Mouse (Mus musculus) heart, embryonic 10.5 days (tissue): ENCODE results near the gene Gnas. TPM values are rescaled to one million over a fixed set of nuclear protein-coding genes. Genes with fewer than 3 reads are reported as not detected.
"Not testable (repeated sequence)": the region's sequence is repeated elsewhere in the genome, so short reads cannot be mapped to it uniquely, and the experiment has no call there.

Experiments
- DNase-seq: peaks from one replicate; pipeline ENCODE4 v3.0.0-alpha.2; 2017; ENCODE audit warnings: low spot score
- H3K27ac ChIP-seq: fragments of 300-500 bp; sonication (generic); 2 replicates; pipeline ENCODE4 v1.5.1; 2016; ENCODE audit warnings: mild to moderate bottlenecking
- H3K27me3 ChIP-seq: fragments of 300-500 bp; sonication (generic); 2 replicates; pipeline ENCODE4 v1.6.1; 2016; ENCODE audit warnings: mild to moderate bottlenecking; ENCODE audit not compliant: poor library complexity, insufficient read depth, severe bottlenecking
- H3K36me3 ChIP-seq: fragments of 300-500 bp; sonication (generic); 2 replicates; pipeline ENCODE4 v1.6.1; 2016; ENCODE audit warnings: mild to moderate bottlenecking, moderate library complexity
- H3K4me1 ChIP-seq: fragments of 300-500 bp; sonication (generic); 2 replicates; pipeline ENCODE4 v1.6.1; 2016; ENCODE audit warnings: mild to moderate bottlenecking
- H3K4me3 ChIP-seq: fragments of 300-500 bp; sonication (generic); 2 replicates; pipeline ENCODE4 v1.5.1; 2016; ENCODE audit warnings: mild to moderate bottlenecking, moderate library complexity
- H3K9me3 ChIP-seq: fragments of 300-500 bp; sonication (generic); 2 replicates; pipeline ENCODE4 v1.6.1; 2016; ENCODE audit warnings: mild to moderate bottlenecking, moderate library complexity
- WGBS: fragments of 180-500 bp; shearing (Covaris S2); methylation state at CpG from one replicate; pipeline ENCODE4 v1.1.7; 2016; 5-methylcytosine and 5-hydroxymethylcytosine counted together
- polyA plus RNA-seq: library from polyadenylated mRNA; unstranded; fragments of >200 nt; fragmentation: Nextera tagmentation; extraction: Ambion mirVana; gene quantifications from 2 replicates; pipeline ENCODE4 v1.2.1, GENCODE M21; 2016

Gene Gnas
- polyA plus RNA-seq, 1 experiment from 2014 or later = 1,128 TPM

GRCm38 (mm10) chr2:174333239-174333890, 49.2 kb downstream of the Gnas start:
- H3K27ac ChIP-seq = 0 out of 2 replicates have a peak overlapping the region, but pooled peaks have one; percentile 6

DNA sequence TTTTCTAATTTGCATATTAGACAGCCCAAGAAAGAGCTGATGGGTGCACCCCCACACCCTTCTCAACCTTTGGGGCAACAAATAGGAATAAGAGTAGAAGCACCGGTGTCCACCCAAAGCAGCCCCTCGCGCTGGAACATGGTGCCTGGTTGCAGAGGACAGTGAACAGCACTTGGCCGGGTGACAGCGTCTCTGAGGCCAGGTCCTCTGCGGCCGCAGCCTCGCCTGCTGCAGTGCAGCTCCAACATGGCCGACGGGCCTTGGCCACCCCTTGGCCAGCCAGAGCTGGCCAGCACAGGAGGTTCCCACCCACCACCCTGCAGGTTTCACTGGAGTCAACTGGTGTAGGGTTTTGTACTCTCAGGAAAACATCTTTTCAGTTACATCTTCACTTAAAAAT, 50.3 kb downstream of the Gnas start:
- H3K27me3 ChIP-seq = no peaks in the 10 kb centered on the region
- H3K9me3 ChIP-seq = no peaks in the 10 kb centered on the region
- peak overlapping the region; percentile 34 for H3K4me3 ChIP-seq
- WGBS = 71% methylated on average over 10 of the region's 10 CpGs
- H3K27ac ChIP-seq = peak overlapping the region; percentile 60; the same call in 1 of the 2 replicates
- DNase-seq = no peak
- peaks cover 16% of the 10 kb centered on the region for H3K36me3 ChIP-seq
- H3K4me1 ChIP-seq = peaks cover 67% of the 10 kb centered on the region

More at GRCm38 (mm10) chr2:174333239-174333890, 49.2 kb downstream of the Gnas start:
- DNase-seq = no peak
- peaks cover 14% of the 10 kb centered on the region for H3K36me3 ChIP-seq
- peaks cover 68% of the 10 kb centered on the region for H3K4me1 ChIP-seq
- H3K27me3 ChIP-seq = no peaks in the 10 kb centered on the region
- H3K9me3 ChIP-seq = no peaks in the 10 kb centered on the region
- H3K4me3 ChIP-seq = peak overlapping the region; percentile 97
- 48% methylated on average over 7 of the region's 7 CpGs for WGBS

DNA sequence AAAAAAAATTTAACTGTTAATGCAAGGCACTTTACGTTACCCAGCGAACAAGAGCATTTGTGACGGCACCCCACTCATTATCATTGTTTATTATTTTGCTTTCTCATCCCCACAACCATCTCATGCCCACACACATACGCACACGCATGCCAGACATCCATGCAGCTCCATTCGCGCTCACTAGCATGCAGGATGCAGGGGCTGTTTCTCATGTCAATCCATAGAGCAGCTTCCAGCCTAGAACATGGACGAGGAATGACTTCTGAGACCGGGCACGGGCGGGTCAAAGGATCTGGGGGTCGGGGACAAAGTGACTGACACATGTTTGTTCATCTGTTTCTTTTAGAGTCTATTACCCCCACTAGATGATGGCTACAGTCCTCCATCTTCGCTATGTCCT, 53.2 kb downstream of the Gnas start:
- Histone ChIP-seq H3K9me3 (no peaks in the 10 kb centered on the region), H3K27me3 (no peaks in the 10 kb centered on the region), H3K36me3 (peaks cover 34% of the 10 kb centered on the region), H3K4me3 (no peak overlapping the region), H3K4me1 (peaks cover 92% of the 10 kb centered on the region), H3K27ac (0 out of 2 replicates have a peak overlapping the region, but pooled peaks have one; percentile 25)
- WGBS = 88% methylated on average over 13 of the region's 13 CpGs
- no peak for DNase-seq

DNA sequence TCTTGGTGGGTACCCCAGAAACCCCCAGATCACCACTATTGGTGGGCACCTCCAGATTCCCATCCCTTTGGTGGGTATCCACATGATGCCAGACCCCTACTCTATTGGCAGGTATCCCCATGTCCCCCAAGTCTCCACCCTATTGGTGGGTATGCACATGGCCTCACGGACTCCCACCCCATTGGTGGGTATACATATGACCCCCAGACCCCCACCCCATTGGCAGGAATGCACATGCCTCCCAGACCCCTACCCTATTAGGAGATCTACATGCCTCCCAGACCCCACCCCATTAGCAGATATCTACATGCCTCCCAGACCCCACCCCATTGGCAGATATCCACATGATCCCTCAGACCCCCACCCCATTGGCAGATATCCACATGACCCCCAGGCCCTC, 55.6 kb downstream of the Gnas start:
- H3K4me1 ChIP-seq = peaks cover 89% of the 10 kb centered on the region
- peaks cover 42% of the 10 kb centered on the region for H3K36me3 ChIP-seq
- 95% methylated on average over 1 of the region's 1 CpGs for WGBS
- no peak for DNase-seq
- H3K27ac ChIP-seq = no peak overlapping the region
- H3K27me3 ChIP-seq = no peaks in the 10 kb centered on the region
- no peaks in the 10 kb centered on the region for H3K9me3 ChIP-seq
- H3K4me3 ChIP-seq = no peak overlapping the region

DNA sequence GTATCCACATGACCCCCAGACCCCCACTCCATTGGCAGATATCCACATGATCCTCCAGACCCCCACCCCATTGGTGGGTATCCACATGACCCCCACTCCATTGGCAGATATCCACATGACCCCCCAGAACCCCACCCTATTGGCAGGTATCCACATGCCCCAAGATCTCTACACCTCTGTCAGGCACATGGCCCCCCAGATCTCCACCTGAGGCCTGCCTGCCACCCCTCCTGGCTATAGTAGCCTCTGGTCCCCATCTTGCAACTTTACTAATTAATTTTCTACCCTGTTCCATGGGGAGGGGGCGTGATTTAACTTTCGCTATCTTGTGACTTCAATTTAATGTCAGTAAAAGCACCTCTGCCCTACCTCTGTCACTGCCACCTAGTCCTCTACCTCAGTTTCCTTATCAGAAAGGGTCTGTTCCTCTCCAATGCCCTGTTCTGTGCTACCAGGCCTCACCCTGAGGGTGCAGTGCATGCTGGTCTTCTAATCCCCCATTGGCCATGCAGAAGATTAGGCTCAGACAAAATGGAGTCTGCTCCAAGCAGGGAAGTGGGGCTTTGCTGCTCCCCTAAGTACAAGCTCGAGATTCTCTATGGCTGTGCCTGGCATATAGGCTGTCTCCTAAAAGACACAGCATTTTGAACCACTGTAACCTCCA, 56.2 kb downstream of the Gnas start:
- Histone ChIP-seq H3K27ac (no peak overlapping the region), H3K27me3 (no peaks in the 10 kb centered on the region), H3K4me1 (peaks cover 86% of the 10 kb centered on the region), H3K36me3 (peaks cover 48% of the 10 kb centered on the region), H3K9me3 (no peaks in the 10 kb centered on the region), H3K4me3 (no peak overlapping the region)
- 96% methylated on average over 3 of the region's 3 CpGs for WGBS
- DNase-seq = no peak

DNA sequence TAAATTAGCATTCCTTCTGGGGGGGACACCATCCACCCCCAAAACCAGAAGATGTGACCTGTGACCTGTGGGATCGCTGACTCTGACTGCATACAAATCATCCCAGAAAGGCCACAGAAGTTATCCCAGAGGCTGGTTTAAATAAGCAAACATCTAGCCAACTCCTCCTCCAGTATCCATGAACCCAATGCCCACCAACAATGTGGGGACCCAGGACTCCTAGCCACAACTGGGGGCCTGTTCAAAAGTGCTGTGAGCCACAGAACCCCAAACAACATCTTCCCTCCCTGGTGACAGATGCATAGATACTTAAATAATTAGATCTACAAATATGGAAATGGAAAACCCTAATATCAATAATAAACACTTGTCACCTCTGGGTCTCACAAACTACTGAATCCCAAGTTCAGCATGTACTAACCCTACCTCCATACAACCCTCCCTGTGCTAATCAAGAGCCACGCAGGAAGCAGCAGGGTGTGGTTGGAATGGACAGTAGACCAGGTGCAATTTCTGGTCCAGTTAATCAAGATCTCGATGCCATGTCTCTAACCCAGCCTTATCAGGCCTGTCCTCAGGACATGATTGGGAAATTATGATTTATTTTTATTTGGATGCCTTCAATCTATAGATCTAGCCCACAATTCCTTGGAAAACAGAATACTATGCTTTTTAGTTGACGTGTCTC, 56.9 kb downstream of the Gnas start:
- Histone ChIP-seq H3K27ac (no peak overlapping the region), H3K36me3 (peaks cover 55% of the 10 kb centered on the region), H3K4me3 (no peak overlapping the region), H3K27me3 (no peaks in the 10 kb centered on the region), H3K4me1 (peaks cover 82% of the 10 kb centered on the region), H3K9me3 (no peaks in the 10 kb centered on the region)
- WGBS = 82% methylated on average over 4 of the region's 4 CpGs
- no peak for DNase-seq

DNA sequence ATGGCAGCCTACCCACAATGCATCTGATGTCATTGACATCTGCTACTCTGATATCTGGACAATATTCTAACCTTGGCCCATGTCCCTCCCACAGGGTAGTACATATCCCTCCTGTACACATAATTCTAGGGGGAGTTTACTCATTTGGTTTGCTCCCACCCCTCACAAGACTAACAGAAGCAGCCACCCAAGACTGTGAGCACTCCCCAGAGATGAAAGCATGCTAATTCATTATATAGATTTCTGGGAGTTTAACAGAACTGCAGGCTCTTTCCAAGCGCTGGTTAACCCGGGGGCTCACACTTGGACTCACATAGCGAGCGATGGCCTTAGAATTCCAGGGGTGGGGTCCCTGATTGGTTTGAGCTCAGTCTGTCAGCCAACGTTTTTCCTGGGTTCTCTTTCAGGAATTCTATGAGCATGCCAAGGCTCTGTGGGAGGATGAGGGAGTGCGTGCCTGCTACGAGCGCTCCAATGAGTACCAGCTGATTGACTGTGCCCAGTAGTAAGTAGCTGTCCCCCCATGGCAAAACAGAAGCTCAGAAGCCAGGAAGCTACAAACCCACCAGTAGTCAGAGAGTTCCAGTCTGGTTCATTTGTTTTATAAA, 58.8 kb downstream of the Gnas start:
- Histone ChIP-seq H3K4me3 (0 out of 2 replicates have a peak overlapping the region, but pooled peaks have one; percentile 5), H3K4me1 (peaks cover 65% of the 10 kb centered on the region)

GRCm38 (mm10) chr2:174343566-174343965, 59.4 kb downstream of the Gnas start:
- no peaks in the 10 kb centered on the region for H3K27me3 ChIP-seq
- H3K27ac ChIP-seq = peak overlapping the region; percentile 81
- no peaks in the 10 kb centered on the region for H3K9me3 ChIP-seq
- peaks cover 62% of the 10 kb centered on the region for H3K4me1 ChIP-seq
- DNase-seq = no peak
- 15% methylated on average over 1 of the region's 1 CpGs for WGBS
- H3K4me3 ChIP-seq = peak overlapping the region; percentile 43
- peaks cover 63% of the 10 kb centered on the region for H3K36me3 ChIP-seq

More for the DNA sequence above, 58.8 kb downstream of the Gnas start:
- Histone ChIP-seq H3K36me3 (peaks cover 63% of the 10 kb centered on the region), H3K27me3 (no peaks in the 10 kb centered on the region), H3K9me3 (no peaks in the 10 kb centered on the region), H3K27ac (peak overlapping the region; percentile 81; the same call in 1 of the 2 replicates)
- 63% methylated on average over 8 of the region's 8 CpGs for WGBS
- DNase-seq = no peak

DNA sequence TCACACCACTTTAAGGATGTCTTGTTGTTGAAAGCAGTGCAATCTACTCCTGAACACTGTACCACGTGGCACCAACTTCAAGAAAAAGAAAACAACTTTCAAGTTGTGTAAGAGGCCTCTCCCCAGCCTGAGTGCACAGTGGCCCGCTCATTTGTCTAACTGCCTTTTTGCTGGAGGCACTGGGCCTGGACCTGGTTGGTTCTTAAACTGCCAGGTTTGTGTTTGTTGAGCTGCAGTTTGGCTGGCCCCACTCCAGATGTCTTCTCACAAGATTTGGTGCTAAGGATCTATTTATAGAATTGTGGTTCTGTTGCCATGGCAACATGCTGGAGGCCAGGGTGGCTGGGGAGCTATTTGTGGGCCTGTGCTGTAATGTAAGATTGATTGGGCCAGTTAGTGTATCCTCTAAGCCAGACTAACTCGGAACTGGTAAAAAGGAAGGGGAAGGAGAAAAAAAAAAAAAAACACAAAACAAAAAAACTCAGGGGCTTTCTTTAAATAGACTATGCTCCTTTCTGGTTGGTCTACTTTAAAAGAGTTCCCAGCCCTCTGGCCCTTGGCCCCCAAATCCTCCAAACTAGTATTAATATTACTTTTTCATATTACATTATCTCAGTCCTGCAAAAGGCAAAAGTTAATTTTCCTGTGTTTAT, 60.0 kb downstream of the Gnas start:
- H3K4me3 ChIP-seq = peak overlapping the region; percentile 43
- peaks cover 60% of the 10 kb centered on the region for H3K36me3 ChIP-seq
- H3K27me3 ChIP-seq = no peaks in the 10 kb centered on the region
- H3K9me3 ChIP-seq = no peaks in the 10 kb centered on the region
- peak; percentile 92 for DNase-seq
- H3K27ac ChIP-seq = peak overlapping the region; percentile 81
- WGBS = 11% methylated on average over 3 of the region's 3 CpGs
- peaks cover 56% of the 10 kb centered on the region for H3K4me1 ChIP-seq

GRCm38 (mm10) chr2:174344996-174345395, 60.9 kb downstream of the Gnas start:
- H3K4me3 ChIP-seq = no peak overlapping the region
- H3K9me3 ChIP-seq = no peaks in the 10 kb centered on the region
- H3K4me1 ChIP-seq = peaks cover 47% of the 10 kb centered on the region
- H3K27ac ChIP-seq = peak overlapping the region; percentile 65; the same call in 1 of the 2 replicates
- 94% methylated on average over 16 of the region's 16 CpGs for WGBS
- H3K27me3 ChIP-seq = no peaks in the 10 kb centered on the region
- peaks cover 56% of the 10 kb centered on the region for H3K36me3 ChIP-seq
- DNase-seq = no peak

DNA sequence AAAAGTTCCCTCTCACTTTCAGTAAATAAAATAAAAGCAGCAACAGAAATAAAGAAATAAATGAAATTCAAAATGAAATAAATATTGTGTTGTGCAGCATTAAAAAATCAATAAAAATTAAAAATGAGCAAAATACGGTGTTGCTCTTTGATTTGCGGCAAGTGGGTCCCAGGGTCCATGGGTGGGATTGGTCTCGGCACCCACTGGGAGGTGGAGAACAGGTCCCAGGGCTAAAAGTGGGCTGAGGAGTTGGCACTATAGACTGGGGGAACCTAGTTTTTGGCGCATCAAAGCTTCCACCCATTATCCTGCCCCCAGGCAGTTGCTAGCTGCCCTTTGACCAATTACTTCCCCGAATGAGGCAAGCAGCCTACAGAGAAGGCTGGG, 62.5 kb downstream of the Gnas start, which contains the start of gene Gm20721:
Gm20721 (minus strand) TSS at position 101 of the 387 bp plus-strand sequence.
- H3K27ac ChIP-seq = no peak within 1 kb of the TSS
- no peaks in the 10 kb centered on the region for H3K9me3 ChIP-seq
- H3K27me3 ChIP-seq = no peaks in the 10 kb centered on the region
- 94% methylated on average over 5 of the region's 5 CpGs for WGBS
- no peak for DNase-seq
- peaks cover 32% of the 10 kb centered on the region for H3K4me1 ChIP-seq
- H3K4me3 ChIP-seq = no peak within 1 kb of the TSS
- H3K36me3 ChIP-seq = peaks cover 49% of the 10 kb centered on the region

- not testable (repeated sequence) for H3K4me3 ChIP-seq, H3K27ac ChIP-seq, DNase-seq, H3K9me3 ChIP-seq, H3K27me3 ChIP-seq
- 92% methylated on average over 2 of the region's 2 CpGs for WGBS
- peaks cover 43% of the 10 kb centered on the region for H3K36me3 ChIP-seq
- peaks cover 26% of the 10 kb centered on the region for H3K4me1 ChIP-seq
Measured at GRCm38 (mm10) chr2:174346999-174347668, 63.0 kb downstream of the Gnas start.
